Mouse (Mus musculus): ENCODE measurements around the gene Zbtb32. TPM values are rescaled to one million over a fixed set of nuclear protein-coding genes. Genes with fewer than 3 reads are reported as not detected.

Zbtb32 gene
- polyA plus RNA-seq, 1 experiment from 2014 or later: 0.14 TPM

DNA sequence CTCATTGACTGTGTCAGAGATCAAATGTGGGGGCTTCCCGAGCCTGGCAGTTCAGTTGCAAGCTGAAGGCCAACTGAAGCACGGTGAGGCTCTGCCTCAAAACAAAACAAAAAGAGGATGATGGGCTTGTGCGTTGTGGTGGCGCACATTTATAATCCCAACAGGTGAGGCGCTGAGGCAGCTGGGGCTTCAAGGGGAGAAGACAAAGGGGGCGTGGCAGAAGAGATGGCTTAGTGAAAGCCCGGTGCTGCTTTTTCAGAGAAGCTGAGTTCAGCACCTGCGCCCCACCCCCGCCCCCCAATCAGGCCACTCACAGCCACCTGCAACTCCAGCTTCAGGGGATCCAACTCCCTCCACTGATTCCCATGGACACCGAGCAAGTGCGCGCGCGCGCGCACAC lies 9.8 kb upstream of the Zbtb32 start:
- Histone ChIP-seq H3K36me3 (ENCODE audit: control insufficient read depth, insufficient read depth, low read length) (no peaks in the 10 kb centered on the region), H3K4me1 (ENCODE audit: control insufficient read depth, insufficient read depth, low read length) (peaks cover 6% of the 10 kb centered on the region; the same call in 1 of the 2 replicates), H3K9ac (ENCODE audit: low read depth, low read length) (no peak overlapping the region), H3K4me3 (ENCODE audit: low read depth, low read length) (no peak overlapping the region), H3K9me3 (replicated peaks; ENCODE audit: control insufficient read depth, low read length) (no peaks in the 10 kb centered on the region), H3K27ac (ENCODE audit: low read depth, low read length) (no peak overlapping the region), H3K4me2 (no peak overlapping the region), H3K27me3 (ENCODE audit: control insufficient read depth, insufficient read depth, low read length) (0 out of 2 replicates have a peak, but pooled peaks cover 3% of the 10 kb centered on the region)
- ATAC-seq (replicated peaks; ENCODE audit: insufficient number of reproducible peaks, low FRiP score, low TSS enrichment): no peak
- WGBS (ENCODE audit: insufficient replicate concordance): 51% methylated on average over 16 of the region's 16 CpGs

DNA sequence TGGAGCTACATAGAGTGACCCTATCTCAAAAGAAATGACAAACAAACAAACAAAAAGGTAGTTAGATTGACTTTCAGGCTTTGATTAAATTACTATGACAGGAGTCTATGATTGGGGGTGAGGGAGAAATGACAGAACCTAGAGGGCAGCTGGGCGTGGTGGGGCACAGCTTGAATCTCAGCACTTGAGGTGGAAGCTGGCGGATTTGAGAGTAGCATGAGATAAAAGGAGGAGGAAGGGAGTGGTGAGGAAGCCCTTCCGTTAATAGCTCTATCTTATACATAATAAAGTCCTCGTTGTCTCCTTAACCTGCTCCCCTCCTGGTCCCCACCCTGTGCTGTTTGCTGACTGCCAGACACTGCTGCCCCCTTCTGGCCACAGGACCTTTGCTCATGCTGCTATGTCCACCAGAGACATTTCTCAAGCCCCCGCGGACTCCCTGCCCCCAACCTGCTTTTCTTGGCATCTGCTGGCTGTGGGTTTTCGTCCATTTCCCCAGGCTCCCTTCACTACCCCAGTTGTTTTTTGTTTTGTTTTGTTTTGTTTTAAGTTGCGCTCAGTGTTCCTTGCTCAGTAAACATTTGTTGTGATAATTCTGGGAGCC lies 9.1 kb upstream of the Zbtb32 start:
- WGBS (ENCODE audit: insufficient replicate concordance): 21% methylated on average over 8 of the region's 8 CpGs
- 0 out of 2 replicates have a peak, but pooled peaks cover 3% of the 10 kb centered on the region for H3K27me3 ChIP-seq (ENCODE audit: control insufficient read depth, insufficient read depth, low read length)
- no peak for ATAC-seq (replicated peaks; ENCODE audit: insufficient number of reproducible peaks, low FRiP score, low TSS enrichment)

DNA sequence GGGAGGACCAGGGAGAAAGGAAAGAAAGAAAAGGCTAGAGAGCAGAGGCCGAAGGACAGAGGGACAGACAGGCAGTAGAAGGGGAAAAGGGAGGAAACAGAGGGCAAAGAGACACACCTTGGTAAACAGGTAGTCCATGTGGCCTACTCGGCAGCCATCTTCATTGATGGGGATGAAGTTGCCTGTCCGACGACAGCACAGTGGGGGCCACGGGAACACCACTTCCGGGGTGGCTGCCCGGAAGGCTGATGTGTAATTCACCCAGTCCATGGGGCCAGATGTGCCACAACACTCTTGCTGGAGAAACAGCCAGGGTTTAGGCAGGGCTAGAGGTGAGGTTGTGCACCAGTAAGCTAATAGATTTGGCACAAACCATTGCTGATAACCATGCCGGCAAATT lies 6.2 kb upstream of the Zbtb32 start:
- no peak for ATAC-seq (replicated peaks; ENCODE audit: insufficient number of reproducible peaks, low FRiP score, low TSS enrichment)
- Histone ChIP-seq H3K9ac (ENCODE audit: low read depth, low read length) (no peak overlapping the region), H3K9me3 (replicated peaks; ENCODE audit: control insufficient read depth, low read length) (no peaks in the 10 kb centered on the region), H3K4me3 (ENCODE audit: low read depth, low read length) (no peak overlapping the region), H3K27me3 (ENCODE audit: control insufficient read depth, insufficient read depth, low read length) (0 out of 2 replicates have a peak, but pooled peaks cover 3% of the 10 kb centered on the region), H3K4me2 (no peak overlapping the region), H3K27ac (ENCODE audit: low read depth, low read length) (no peak overlapping the region), H3K4me1 (ENCODE audit: control insufficient read depth, insufficient read depth, low read length) (peaks cover 2% of the 10 kb centered on the region; the same call in 1 of the 2 replicates), H3K36me3 (ENCODE audit: control insufficient read depth, insufficient read depth, low read length) (no peaks in the 10 kb centered on the region)
- WGBS (ENCODE audit: insufficient replicate concordance): 76% methylated on average over 8 of the region's 8 CpGs

More for the DNA sequence above, 9.1 kb upstream of the Zbtb32 start:
- H3K4me3 ChIP-seq (ENCODE audit: low read depth, low read length): no peak overlapping the region
- H3K27ac ChIP-seq (ENCODE audit: low read depth, low read length): no peak overlapping the region
- no peak overlapping the region for H3K4me2 ChIP-seq
- H3K9ac ChIP-seq (ENCODE audit: low read depth, low read length): no peak overlapping the region
- H3K9me3 ChIP-seq (replicated peaks; ENCODE audit: control insufficient read depth, low read length): no peaks in the 10 kb centered on the region
- no peaks in the 10 kb centered on the region for H3K36me3 ChIP-seq (ENCODE audit: control insufficient read depth, insufficient read depth, low read length)
- peaks cover 6% of the 10 kb centered on the region; the same call in 1 of the 2 replicates for H3K4me1 ChIP-seq (ENCODE audit: control insufficient read depth, insufficient read depth, low read length)

DNA sequence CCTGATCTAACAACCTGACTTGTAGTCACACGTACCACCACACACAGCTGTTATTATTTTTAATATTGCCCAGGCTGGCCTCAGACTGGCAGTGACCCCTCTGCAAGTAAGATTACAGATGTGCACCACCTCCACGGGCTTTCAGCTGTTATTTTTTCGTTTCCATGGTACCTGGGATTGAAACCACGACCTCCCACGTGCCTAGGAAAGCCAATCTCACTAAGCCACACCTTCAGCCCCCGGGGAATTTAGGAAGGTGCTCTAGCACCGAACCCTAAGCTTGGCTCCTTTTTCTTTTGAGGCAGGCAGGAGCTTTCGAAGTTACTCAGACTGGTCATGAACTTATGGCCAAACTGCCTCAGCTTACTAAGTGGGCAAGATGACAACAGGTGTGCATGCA lies 5.7 kb upstream of the Zbtb32 start:
- 0 out of 2 replicates have a peak, but pooled peaks cover 3% of the 10 kb centered on the region for H3K27me3 ChIP-seq (ENCODE audit: control insufficient read depth, insufficient read depth, low read length)
- no peak overlapping the region for H3K4me3 ChIP-seq (ENCODE audit: low read depth, low read length)
- H3K9me3 ChIP-seq (replicated peaks; ENCODE audit: control insufficient read depth, low read length): no peaks in the 10 kb centered on the region
- no peak overlapping the region for H3K27ac ChIP-seq (ENCODE audit: low read depth, low read length)
- no peak overlapping the region for H3K4me2 ChIP-seq
- no peaks in the 10 kb centered on the region for H3K4me1 ChIP-seq (ENCODE audit: control insufficient read depth, insufficient read depth, low read length)
- WGBS (ENCODE audit: insufficient replicate concordance): 54% methylated on average over 8 of the region's 8 CpGs
- no peak for ATAC-seq (replicated peaks; ENCODE audit: insufficient number of reproducible peaks, low FRiP score, low TSS enrichment)
- no peaks in the 10 kb centered on the region for H3K36me3 ChIP-seq (ENCODE audit: control insufficient read depth, insufficient read depth, low read length)
- H3K9ac ChIP-seq (ENCODE audit: low read depth, low read length): no peak overlapping the region

DNA sequence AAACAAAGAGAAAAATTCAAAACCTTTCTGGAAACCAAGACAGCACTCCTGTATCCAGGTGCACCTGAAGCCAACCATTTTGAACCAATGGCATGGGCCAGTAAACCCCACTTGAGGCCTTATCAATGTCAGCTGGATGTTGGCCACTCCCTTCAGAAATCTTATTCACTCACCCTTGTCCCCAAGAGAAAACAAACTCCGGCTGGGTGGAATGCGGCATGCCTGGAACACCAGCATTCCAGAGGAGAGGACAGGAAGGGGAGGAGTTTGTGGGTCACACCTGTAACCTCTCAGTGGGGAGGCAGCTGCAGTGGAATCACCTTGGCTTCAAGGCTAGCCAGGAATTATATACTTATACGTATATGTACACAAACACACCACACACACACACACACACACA lies 3.9 kb upstream of the Zbtb32 start:
- Histone ChIP-seq H3K9ac (ENCODE audit: low read depth, low read length) (no peak overlapping the region), H3K9me3 (replicated peaks; ENCODE audit: control insufficient read depth, low read length) (no peaks in the 10 kb centered on the region), H3K27me3 (ENCODE audit: control insufficient read depth, insufficient read depth, low read length) (no peaks in the 10 kb centered on the region), H3K36me3 (ENCODE audit: control insufficient read depth, insufficient read depth, low read length) (no peaks in the 10 kb centered on the region), H3K4me3 (ENCODE audit: low read depth, low read length) (no peak overlapping the region), H3K4me1 (ENCODE audit: control insufficient read depth, insufficient read depth, low read length) (no peaks in the 10 kb centered on the region), H3K4me2 (no peak overlapping the region), H3K27ac (ENCODE audit: low read depth, low read length) (no peak overlapping the region)
- WGBS (ENCODE audit: insufficient replicate concordance): 25% methylated on average over 3 of the region's 3 CpGs
- ATAC-seq (replicated peaks; ENCODE audit: insufficient number of reproducible peaks, low FRiP score, low TSS enrichment): no peak

DNA sequence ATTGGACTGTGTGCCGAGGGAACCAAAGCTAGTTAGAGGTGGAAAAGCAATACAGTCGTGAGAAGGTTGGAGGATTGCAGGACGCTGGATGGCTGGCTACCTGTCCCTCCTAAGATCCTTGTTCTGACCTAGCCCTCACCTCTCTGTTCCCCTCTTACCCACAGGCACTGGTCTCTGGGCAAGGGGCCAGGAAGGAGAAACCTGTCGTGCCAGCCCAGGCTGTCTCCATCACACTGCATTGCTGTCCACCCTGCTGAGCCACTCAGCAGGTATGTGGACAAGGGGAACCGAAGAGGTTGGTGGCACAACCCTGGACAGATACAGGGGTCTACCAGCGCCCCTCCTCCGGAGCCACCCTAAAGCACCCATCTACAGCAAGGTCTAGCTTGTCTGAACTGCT lies 1.9 kb upstream of the Zbtb32 start:
- no peaks in the 10 kb centered on the region for H3K4me1 ChIP-seq (ENCODE audit: control insufficient read depth, insufficient read depth, low read length)
- no peak overlapping the region for H3K4me3 ChIP-seq (ENCODE audit: low read depth, low read length)
- ATAC-seq (replicated peaks; ENCODE audit: insufficient number of reproducible peaks, low FRiP score, low TSS enrichment): no peak
- no peaks in the 10 kb centered on the region for H3K9me3 ChIP-seq (replicated peaks; ENCODE audit: control insufficient read depth, low read length)
- no peak overlapping the region for H3K4me2 ChIP-seq
- H3K27ac ChIP-seq (ENCODE audit: low read depth, low read length): no peak overlapping the region
- 75% methylated on average over 7 of the region's 7 CpGs for WGBS (ENCODE audit: insufficient replicate concordance)
- no peaks in the 10 kb centered on the region for H3K27me3 ChIP-seq (ENCODE audit: control insufficient read depth, insufficient read depth, low read length)
- H3K36me3 ChIP-seq (ENCODE audit: control insufficient read depth, insufficient read depth, low read length): no peaks in the 10 kb centered on the region
- no peak overlapping the region for H3K9ac ChIP-seq (ENCODE audit: low read depth, low read length)

DNA sequence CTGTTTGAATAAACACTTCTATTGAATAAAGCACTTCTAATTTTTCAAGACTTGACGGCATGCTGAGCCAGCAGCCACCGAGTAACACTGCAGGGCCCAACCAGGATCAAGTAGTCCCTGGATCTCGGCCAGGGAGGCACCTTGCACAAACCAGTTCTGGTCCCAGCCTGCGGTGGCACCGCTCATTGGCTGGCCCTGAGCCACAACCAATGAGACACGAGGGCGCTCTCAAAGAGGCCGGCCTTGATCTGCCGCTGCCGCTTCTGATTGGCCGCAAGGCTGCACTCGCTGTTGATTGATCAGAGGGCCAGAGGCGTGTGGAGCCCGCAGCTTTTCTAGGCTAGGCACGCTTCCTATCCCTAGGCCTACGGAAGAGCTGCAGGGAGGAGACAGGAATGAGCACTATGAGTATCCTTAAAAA lies 1.2 kb upstream of the Zbtb32 start:
- H3K4me2 ChIP-seq: peak overlapping the region; percentile 46
- H3K9me3 ChIP-seq (replicated peaks; ENCODE audit: control insufficient read depth, low read length): no peaks in the 10 kb centered on the region
- no peak overlapping the region for H3K27ac ChIP-seq (ENCODE audit: low read depth, low read length)
- H3K36me3 ChIP-seq (ENCODE audit: control insufficient read depth, insufficient read depth, low read length): no peaks in the 10 kb centered on the region
- 2% methylated on average over 16 of the region's 16 CpGs for WGBS (ENCODE audit: insufficient replicate concordance)
- H3K27me3 ChIP-seq (ENCODE audit: control insufficient read depth, insufficient read depth, low read length): no peaks in the 10 kb centered on the region
- H3K4me3 ChIP-seq (ENCODE audit: low read depth, low read length): no peak overlapping the region
- no peaks in the 10 kb centered on the region for H3K4me1 ChIP-seq (ENCODE audit: control insufficient read depth, insufficient read depth, low read length)
- no peak overlapping the region; the same call in 1 of the 2 replicates for H3K9ac ChIP-seq (ENCODE audit: low read depth, low read length)
- ATAC-seq (replicated peaks; ENCODE audit: insufficient number of reproducible peaks, low FRiP score, low TSS enrichment): peak; percentile 92

DNA sequence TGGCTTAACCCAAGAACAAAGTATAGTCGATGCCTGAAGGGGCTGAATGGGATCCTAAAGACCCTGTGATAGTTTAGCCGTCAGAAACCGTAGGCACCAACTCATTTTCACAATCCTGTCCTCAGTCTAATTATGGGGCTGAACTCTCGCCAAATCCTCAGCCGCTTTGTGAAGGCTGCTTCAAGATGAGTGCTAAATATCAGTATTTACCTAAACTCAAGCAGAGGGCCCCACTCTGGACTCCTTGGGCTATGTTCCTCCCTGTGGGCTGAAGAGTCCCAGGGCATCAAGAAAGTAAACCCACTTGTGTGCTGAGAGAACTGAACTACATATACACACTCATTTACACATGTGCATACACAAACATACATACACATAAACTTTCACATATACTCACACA lies 1.9 kb downstream of the Zbtb32 start:
- no peaks in the 10 kb centered on the region for H3K9me3 ChIP-seq (replicated peaks; ENCODE audit: control insufficient read depth, low read length)
- H3K27me3 ChIP-seq (ENCODE audit: control insufficient read depth, insufficient read depth, low read length): 0 out of 2 replicates have a peak, but pooled peaks cover 4% of the 10 kb centered on the region
- H3K4me3 ChIP-seq (ENCODE audit: low read depth, low read length): no peak overlapping the region
- no peaks in the 10 kb centered on the region for H3K36me3 ChIP-seq (ENCODE audit: control insufficient read depth, insufficient read depth, low read length)
- H3K4me1 ChIP-seq (ENCODE audit: control insufficient read depth, insufficient read depth, low read length): no peaks in the 10 kb centered on the region
- no peak for ATAC-seq (replicated peaks; ENCODE audit: insufficient number of reproducible peaks, low FRiP score, low TSS enrichment)
- no peak overlapping the region for H3K9ac ChIP-seq (ENCODE audit: low read depth, low read length)
- 72% methylated on average over 5 of the region's 5 CpGs for WGBS (ENCODE audit: insufficient replicate concordance)
- H3K4me2 ChIP-seq: no peak overlapping the region
- no peak overlapping the region for H3K27ac ChIP-seq (ENCODE audit: low read depth, low read length)

DNA sequence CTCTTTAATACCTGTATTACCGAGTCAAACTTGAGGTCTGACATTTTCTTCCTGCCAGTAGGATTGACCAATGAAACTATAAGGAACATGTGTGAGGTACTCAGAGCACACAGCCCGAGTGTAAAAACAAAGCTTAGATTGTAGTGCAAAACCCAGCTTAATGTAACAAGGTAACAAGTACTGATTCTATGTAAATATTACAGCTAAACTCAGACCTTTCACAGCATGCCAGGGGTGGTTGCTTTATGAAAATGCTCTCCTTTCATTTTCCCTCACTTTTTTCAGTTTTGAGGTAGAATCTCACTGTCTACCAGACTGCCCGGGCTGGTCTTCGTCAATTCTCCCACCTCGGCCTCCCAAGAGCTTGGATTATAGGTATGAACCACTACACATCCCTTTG lies 2.6 kb downstream of the Zbtb32 start:
- Histone ChIP-seq H3K9ac (ENCODE audit: low read depth, low read length) (no peak overlapping the region), H3K4me2 (no peak overlapping the region), H3K27ac (ENCODE audit: low read depth, low read length) (no peak overlapping the region), H3K4me1 (ENCODE audit: control insufficient read depth, insufficient read depth, low read length) (no peaks in the 10 kb centered on the region), H3K27me3 (ENCODE audit: control insufficient read depth, insufficient read depth, low read length) (0 out of 2 replicates have a peak, but pooled peaks cover 4% of the 10 kb centered on the region), H3K36me3 (ENCODE audit: control insufficient read depth, insufficient read depth, low read length) (no peaks in the 10 kb centered on the region), H3K9me3 (replicated peaks; ENCODE audit: control insufficient read depth, low read length) (no peaks in the 10 kb centered on the region), H3K4me3 (ENCODE audit: low read depth, low read length) (no peak overlapping the region)
- WGBS (ENCODE audit: insufficient replicate concordance): 70% methylated on average over 5 of the region's 5 CpGs
- ATAC-seq (replicated peaks; ENCODE audit: insufficient number of reproducible peaks, low FRiP score, low TSS enrichment): no peak

Data from heart, embryonic 11.5 days (tissue).